Mouse (Mus musculus): ENCODE measurements around the gene Tas2r135. TPM values are rescaled to one million over a fixed set of nuclear protein-coding genes. Genes with fewer than 3 reads are reported as not detected.

Gene Tas2r135
- total and polyA plus RNA-seq, 3 experiments = not detected

GRCm38 (mm10) chr6:42381916-42382381 is 23.3 kb upstream of the Tas2r135 start:
- Histone ChIP-seq H3K27ac (ENCODE audit: control insufficient read depth, low read depth, low read length) (no peak overlapping the region), H3K9ac (ENCODE audit: control insufficient read depth, low read depth, low read length, poor library complexity, severe bottlenecking) (no peak overlapping the region), H3K79me2 (ENCODE audit: control insufficient read depth, insufficient read depth, low read length, poor library complexity) (no peaks in the 10 kb centered on the region), H3K4me3 (ENCODE audit: control insufficient read depth in 1 of 2, insufficient read depth in 1 of 2, low read depth in 2 of 2, low read length in 2 of 2) (no peak overlapping the region), H3K9me3 (replicated peaks; ENCODE audit: insufficient read depth, low read length) (no peaks in the 10 kb centered on the region), H3K27me3 (ENCODE audit: control insufficient read depth in 1 of 2, insufficient read depth in 2 of 2, low read length in 2 of 2) (peaks cover 4 to 10% of the 10 kb centered on the region in 2 experiments), H3K4me1 (ENCODE audit: control insufficient read depth in 1 of 2, insufficient read depth in 2 of 2, low read length in 2 of 2) (no peaks in the 10 kb centered on the region), H3K36me3 (ENCODE audit: control insufficient read depth in 1 of 2, insufficient read depth in 2 of 2, low read length in 2 of 2) (no peaks in the 10 kb centered on the region)
- no peak for TF ChIP-seq CHD2 (IDR thresholded peaks at IDR 0.05; ENCODE audit: low read length)
- TF ChIP-seq ELF1 (IDR thresholded peaks at IDR 0.05; ENCODE audit: low read depth, low read length) = no peak
- TF ChIP-seq ETS1 (IDR thresholded peaks at IDR 0.05; ENCODE audit: low read depth, low read length) = no peak
- TF ChIP-seq KAT2A (conservative IDR thresholded peaks at IDR 0.05; ENCODE audit: low read depth, low read length) = no peak
- no peak for TF ChIP-seq GABPA (IDR thresholded peaks at IDR 0.05; ENCODE audit: low read depth, low read length)
- TF ChIP-seq BHLHE40 (IDR thresholded peaks at IDR 0.05; ENCODE audit: borderline replicate concordance, low read depth, low read length) = no peak
- TF ChIP-seq RAD21 (IDR thresholded peaks at IDR 0.05; ENCODE audit: low read depth, low read length) = no peak
- no peak for TF ChIP-seq E2F4 (IDR thresholded peaks at IDR 0.05; ENCODE audit: borderline replicate concordance, low read depth, low read length)
- TF ChIP-seq GATA1 (IDR thresholded peaks at IDR 0.05; ENCODE audit: low read depth, low read length) = no peak
- DNase-seq (ENCODE audit: low read depth, low spot score) = no peak

- peaks cover 4 to 13% of the 10 kb centered on the region in 2 experiments for H3K27me3 ChIP-seq (ENCODE audit: control insufficient read depth in 1 of 2, insufficient read depth in 2 of 2, low read length in 2 of 2)
- DNase-seq (ENCODE audit: low read depth, low spot score) = no peak
- no peak for TF ChIP-seq MYB (IDR thresholded peaks at IDR 0.05; ENCODE audit: low read depth, low read length)
- no peak for TF ChIP-seq CTCF (IDR thresholded peaks at IDR 0.05 in 2 of 3, conservative IDR thresholded peaks at IDR 0.05 in 1 of 3; ENCODE audit: control insufficient read depth in 1 of 3, insufficient read depth in 1 of 3, low read depth in 2 of 3, low read length in 3 of 3, poor library complexity in 1 of 3, severe bottlenecking in 1 of 3)
- TF ChIP-seq NRF1 (IDR thresholded peaks at IDR 0.05; ENCODE audit: insufficient read depth, low read depth, low read length, poor library complexity, severe bottlenecking) = no peak
- no peak for TF ChIP-seq POLR2AphosphoS2 (IDR thresholded peaks at IDR 0.05; ENCODE audit: low read length)
- TF ChIP-seq ZC3H11A (IDR thresholded peaks at IDR 0.05; ENCODE audit: low read depth, low read length) = no peak
- no peak for TF ChIP-seq EP300 (IDR thresholded peaks at IDR 0.05; ENCODE audit: low read depth in 1 of 2, low read length in 2 of 2)
- TF ChIP-seq USF2 (IDR thresholded peaks at IDR 0.05; ENCODE audit: borderline replicate concordance in 1 of 2, insufficient read depth in 1 of 2, low read depth in 1 of 2, low read length in 2 of 2) = no peak
- TF ChIP-seq JUND (IDR thresholded peaks at IDR 0.05; ENCODE audit: low read depth, low read length) = no peak
- no peak for TF ChIP-seq ZMIZ1 (IDR thresholded peaks at IDR 0.05; ENCODE audit: low read depth, low read length)
- no peak for TF ChIP-seq MAZ (IDR thresholded peaks at IDR 0.05; ENCODE audit: low read depth, low read length)
- no peak for TF ChIP-seq GABPA (IDR thresholded peaks at IDR 0.05; ENCODE audit: low read depth, low read length)
- TF ChIP-seq CHD1 (IDR thresholded peaks at IDR 0.05; ENCODE audit: low read depth, low read length) = no peak
- no peak for TF ChIP-seq ETS1 (IDR thresholded peaks at IDR 0.05; ENCODE audit: low read depth, low read length)
- no peak for TF ChIP-seq NELFE (IDR thresholded peaks at IDR 0.05; ENCODE audit: low read depth, low read length)
- TF ChIP-seq MEF2A (IDR thresholded peaks at IDR 0.05; ENCODE audit: extremely low read depth, insufficient replicate concordance, low read depth, low read length, poor library complexity, severe bottlenecking) = no peak
- no peak overlapping the region for H3K4me3 ChIP-seq (ENCODE audit: control insufficient read depth in 1 of 2, insufficient read depth in 1 of 2, low read depth in 2 of 2, low read length in 2 of 2)
- H3K36me3 ChIP-seq (ENCODE audit: control insufficient read depth in 1 of 2, insufficient read depth in 2 of 2, low read length in 2 of 2) = no peaks in the 10 kb centered on the region
- no peak overlapping the region for H3K27ac ChIP-seq (ENCODE audit: control insufficient read depth, low read depth, low read length)
- H3K4me1 ChIP-seq (ENCODE audit: control insufficient read depth in 1 of 2, insufficient read depth in 2 of 2, low read length in 2 of 2) = no peaks in the 10 kb centered on the region
- H3K9me3 ChIP-seq (replicated peaks; ENCODE audit: insufficient read depth, low read length) = no peaks in the 10 kb centered on the region
- no peaks in the 10 kb centered on the region for H3K79me2 ChIP-seq (ENCODE audit: control insufficient read depth, insufficient read depth, low read length, poor library complexity)
- H3K9ac ChIP-seq (ENCODE audit: control insufficient read depth, low read depth, low read length, poor library complexity, severe bottlenecking) = no peak overlapping the region
Observed at GRCm38 (mm10) chr6:42383360-42383759, 21.9 kb upstream of the Tas2r135 start.
